Mouse (Mus musculus): ENCODE measurements around the gene Olfr913. TPM values are rescaled to one million over a fixed set of nuclear protein-coding genes. Genes with fewer than 3 reads are reported as not detected.

The Olfr913 gene
- polyA plus RNA-seq (2015; fragmentation: Nextera tagmentation; extraction: Ambion mirVana): not detected in 2 replicates

DNA sequence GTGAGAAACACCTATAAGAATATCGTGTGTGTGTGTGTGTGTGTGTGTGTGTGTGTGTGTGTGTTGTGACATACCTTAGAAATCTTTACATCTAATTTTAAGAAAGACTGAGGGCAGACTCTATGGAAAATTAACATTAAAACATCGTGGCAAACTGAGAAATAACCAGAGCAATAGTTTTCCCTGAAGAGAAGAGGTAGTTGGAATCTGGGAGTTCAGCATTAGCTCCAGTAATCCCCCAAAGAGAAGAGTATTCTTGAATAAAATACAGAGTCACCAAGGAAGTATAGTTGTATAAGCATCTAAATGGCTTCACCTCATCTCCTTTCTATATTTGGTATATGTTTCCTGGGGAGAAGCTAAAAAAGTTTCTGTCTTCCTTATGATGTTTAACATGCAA lies at the start of gene Olfr913:
Gene Olfr913, plus strand, starts transcription at position 301 of the 400 bp plus-strand sequence.
- Histone ChIP-seq H3K27me3 (no peaks in the 10 kb centered on the region), H3K4me3 (no peak within 1 kb of the TSS), H3K4me1 (replicated peaks) (no peaks in the 10 kb centered on the region), H3K36me3 (no peaks in the 10 kb centered on the region), H3K9me3 (replicated peaks) (no peaks in the 10 kb centered on the region), H3K9ac (no peak within 1 kb of the TSS), H3K4me2 (no peak within 1 kb of the TSS), H3K27ac (no peak within 1 kb of the TSS)
- ATAC-seq (replicated peaks; ENCODE audit: insufficient number of reproducible peaks, insufficient read depth, low FRiP score, low read depth): no peak
- 43% methylated on average over 2 of the region's 2 CpGs for WGBS

DNA sequence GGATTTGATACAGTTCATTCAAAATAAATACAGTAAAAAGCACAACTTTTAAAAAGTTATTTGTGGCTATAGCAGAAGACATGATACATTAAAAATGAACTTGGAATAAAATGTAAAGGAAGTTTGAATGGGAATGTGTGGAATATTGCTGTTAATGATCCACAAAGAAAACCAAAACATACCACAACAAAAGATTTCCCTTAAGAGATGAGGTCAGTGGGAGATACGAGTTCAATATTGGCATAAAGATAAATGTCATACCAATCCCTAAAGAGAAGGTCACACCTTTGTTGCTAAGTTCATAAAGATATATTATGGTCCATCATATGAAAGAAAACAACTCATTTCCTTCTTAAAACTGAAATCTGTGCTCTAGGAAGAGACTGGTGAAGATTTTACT lies 12.7 kb upstream of the Olfr913 start, which contains the start of gene Olfr912:
Gene Olfr912, plus strand, starts transcription at position 301 of the 400 bp plus-strand sequence.
- no peaks in the 10 kb centered on the region for H3K27me3 ChIP-seq
- WGBS: 69% methylated on average over 1 of the region's 1 CpGs
- no peaks in the 10 kb centered on the region for H3K9me3 ChIP-seq (replicated peaks)
- H3K4me3 ChIP-seq: no peak within 1 kb of the TSS
- no peak within 1 kb of the TSS for H3K9ac ChIP-seq
- no peak within 1 kb of the TSS for H3K27ac ChIP-seq
- no peak for ATAC-seq (replicated peaks; ENCODE audit: insufficient number of reproducible peaks, insufficient read depth, low FRiP score, low read depth)
- no peaks in the 10 kb centered on the region for H3K4me1 ChIP-seq (replicated peaks)
- H3K4me2 ChIP-seq: no peak within 1 kb of the TSS
- no peaks in the 10 kb centered on the region for H3K36me3 ChIP-seq

GRCm38 (mm10) chr9:38591056-38591455 lies 1.5 kb upstream of the Olfr913 start:
- WGBS: 69% methylated on average over 1 of the region's 1 CpGs
- ATAC-seq (replicated peaks; ENCODE audit: insufficient number of reproducible peaks, insufficient read depth, low FRiP score, low read depth): no peak
- Histone ChIP-seq H3K4me2 (no peak overlapping the region), H3K4me1 (replicated peaks) (no peaks in the 10 kb centered on the region), H3K27ac (no peak overlapping the region), H3K9ac (no peak overlapping the region), H3K9me3 (replicated peaks) (no peaks in the 10 kb centered on the region), H3K36me3 (no peaks in the 10 kb centered on the region), H3K4me3 (no peak overlapping the region), H3K27me3 (no peaks in the 10 kb centered on the region)

DNA sequence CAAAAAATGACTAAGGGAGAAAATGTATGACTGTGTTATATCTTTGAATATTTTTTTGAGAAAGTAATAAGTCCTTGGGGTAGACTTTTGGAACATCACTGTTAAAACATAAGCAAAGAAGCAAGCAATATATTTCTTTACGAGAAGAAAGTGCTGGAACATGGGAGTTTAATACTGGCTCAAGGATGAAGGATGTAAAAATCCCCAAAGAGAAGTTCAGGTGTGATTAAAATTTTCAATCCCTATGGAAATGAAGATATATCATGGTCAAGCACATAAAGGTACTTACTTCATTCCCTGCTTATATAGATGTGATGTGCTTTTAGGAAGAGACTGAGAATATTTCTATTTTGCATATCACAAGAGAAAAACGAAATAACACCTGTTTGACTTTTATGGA lies 12.2 kb downstream of the Olfr913 start, which contains the start of gene Olfr914:
Gene Olfr914, plus strand, starts transcription at position 301 of the 400 bp plus-strand sequence.
- Histone ChIP-seq H3K27ac (no peak within 1 kb of the TSS), H3K4me2 (no peak within 1 kb of the TSS), H3K27me3 (no peaks in the 10 kb centered on the region), H3K36me3 (no peaks in the 10 kb centered on the region), H3K9ac (no peak within 1 kb of the TSS), H3K9me3 (replicated peaks) (no peaks in the 10 kb centered on the region), H3K4me1 (replicated peaks) (no peaks in the 10 kb centered on the region), H3K4me3 (no peak within 1 kb of the TSS)
- WGBS: 52% methylated on average over 2 of the region's 2 CpGs
- ATAC-seq (replicated peaks; ENCODE audit: insufficient number of reproducible peaks, insufficient read depth, low FRiP score, low read depth): no peak

DNA sequence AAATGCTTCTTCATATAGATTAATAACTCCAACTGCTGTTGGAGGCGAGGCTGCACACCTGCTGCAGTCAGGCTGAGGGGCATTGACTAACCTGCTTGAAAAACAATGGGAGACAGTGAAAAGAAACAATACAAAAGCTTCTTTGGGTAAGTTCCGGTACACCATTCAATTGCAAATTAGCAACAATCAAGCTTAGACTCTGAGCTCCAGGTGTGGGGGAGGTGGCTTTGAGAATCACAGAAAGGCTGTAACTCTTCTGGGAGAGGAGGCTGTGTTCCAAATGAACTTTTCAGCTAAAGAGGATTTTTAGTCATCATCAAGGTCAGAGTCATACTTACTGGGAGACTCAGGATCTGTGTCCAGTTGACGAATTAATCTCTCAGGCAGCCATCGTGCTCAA lies 39.8 kb downstream of the Olfr913 start:
- Histone ChIP-seq H3K4me3 (no peak overlapping the region), H3K27ac (no peak overlapping the region), H3K4me1 (replicated peaks) (no peaks in the 10 kb centered on the region), H3K9me3 (replicated peaks) (no peaks in the 10 kb centered on the region), H3K9ac (no peak overlapping the region), H3K4me2 (no peak overlapping the region), H3K27me3 (no peaks in the 10 kb centered on the region), H3K36me3 (no peaks in the 10 kb centered on the region)
- ATAC-seq (replicated peaks; ENCODE audit: insufficient number of reproducible peaks, insufficient read depth, low FRiP score, low read depth): no peak
- 78% methylated on average over 4 of the region's 4 CpGs for WGBS

Other genes with a start within 250 kb of the Olfr913 start
- gene Olfr898, start 244.3 kb upstream of the Olfr913 start, polyA plus RNA-seq (2015; fragmentation: Nextera tagmentation; extraction: Ambion mirVana): not detected in 2 replicates
- gene Olfr250, start 225.9 kb upstream of the Olfr913 start, polyA plus RNA-seq (2015; fragmentation: Nextera tagmentation; extraction: Ambion mirVana): not detected in 2 replicates
- not detected in 2 replicates for gene Olfr251, start 215.7 kb upstream of the Olfr913 start, polyA plus RNA-seq (2015; fragmentation: Nextera tagmentation; extraction: Ambion mirVana)
- not detected in 2 replicates for gene Olfr147, start 191.1 kb upstream of the Olfr913 start, polyA plus RNA-seq (2015; fragmentation: Nextera tagmentation; extraction: Ambion mirVana)
- gene Olfr901, start 163.3 kb upstream of the Olfr913 start, polyA plus RNA-seq (2015; fragmentation: Nextera tagmentation; extraction: Ambion mirVana): not detected in 2 replicates
- gene Olfr902, start 145.1 kb upstream of the Olfr913 start, polyA plus RNA-seq (2015; fragmentation: Nextera tagmentation; extraction: Ambion mirVana): not detected in 2 replicates
- gene Olfr904, start 129.6 kb upstream of the Olfr913 start, polyA plus RNA-seq (2015; fragmentation: Nextera tagmentation; extraction: Ambion mirVana): not detected in 2 replicates
- not detected in 2 replicates for gene Olfr905, start 121.7 kb upstream of the Olfr913 start, polyA plus RNA-seq (2015; fragmentation: Nextera tagmentation; extraction: Ambion mirVana)
- gene Olfr906, start 105.7 kb upstream of the Olfr913 start, polyA plus RNA-seq (2015; fragmentation: Nextera tagmentation; extraction: Ambion mirVana): not detected in 2 replicates
- not detected in 2 replicates for gene Olfr907, start 97.0 kb upstream of the Olfr913 start, polyA plus RNA-seq (2015; fragmentation: Nextera tagmentation; extraction: Ambion mirVana)
- not detected in 2 replicates for gene Olfr911-ps1, start 71.2 kb upstream of the Olfr913 start, polyA plus RNA-seq (2015; fragmentation: Nextera tagmentation; extraction: Ambion mirVana)
- gene Olfr910, start 54.9 kb upstream of the Olfr913 start, polyA plus RNA-seq (2015; fragmentation: Nextera tagmentation; extraction: Ambion mirVana): not detected in 2 replicates
- gene Olfr912, start 12.6 kb upstream of the Olfr913 start, polyA plus RNA-seq (2015; fragmentation: Nextera tagmentation; extraction: Ambion mirVana): not detected in 2 replicates
- not detected in 2 replicates for gene Olfr914, start 12.3 kb downstream of the Olfr913 start, polyA plus RNA-seq (2015; fragmentation: Nextera tagmentation; extraction: Ambion mirVana)
- gene Olfr916, start 67.1 kb downstream of the Olfr913 start, polyA plus RNA-seq (2015; fragmentation: Nextera tagmentation; extraction: Ambion mirVana): not detected in 2 replicates
- gene Olfr917, start 73.1 kb downstream of the Olfr913 start, polyA plus RNA-seq (2015; fragmentation: Nextera tagmentation; extraction: Ambion mirVana): not detected in 2 replicates
- not detected in 2 replicates for gene Olfr918, start 81.8 kb downstream of the Olfr913 start, polyA plus RNA-seq (2015; fragmentation: Nextera tagmentation; extraction: Ambion mirVana)
- not detected in 2 replicates for gene Olfr919, start 110.9 kb downstream of the Olfr913 start, polyA plus RNA-seq (2015; fragmentation: Nextera tagmentation; extraction: Ambion mirVana)
- gene Vwa5a, start 125.5 kb downstream of the Olfr913 start, polyA plus RNA-seq (2015; fragmentation: Nextera tagmentation; extraction: Ambion mirVana): 19.8 and 24.0 TPM in 2 replicates
- 0.03 TPM in 1 of 2 replicates, not detected in the other for gene Olfr920, start 159.5 kb downstream of the Olfr913 start, polyA plus RNA-seq (2015; fragmentation: Nextera tagmentation; extraction: Ambion mirVana)
- not detected in 2 replicates for gene Olfr921, start 180.3 kb downstream of the Olfr913 start, polyA plus RNA-seq (2015; fragmentation: Nextera tagmentation; extraction: Ambion mirVana)
- not detected in 2 replicates for gene Olfr922, start 221.9 kb downstream of the Olfr913 start, polyA plus RNA-seq (2015; fragmentation: Nextera tagmentation; extraction: Ambion mirVana)
- gene Olfr923, start 233.8 kb downstream of the Olfr913 start, polyA plus RNA-seq (2015; fragmentation: Nextera tagmentation; extraction: Ambion mirVana): not detected in 2 replicates

Measured in heart, embryonic 15.5 days (tissue).